Mouse (Mus musculus) adrenal gland, adult (tissue): ENCODE results near the gene Zfp704.

Source experiments
- DNase-seq, 2 experiments: peaks; one replicate each; pipeline ENCODE4 v3.0.0; 2022 to 2023; ENCODE audit warnings: low spot score in 1 of 2; ENCODE audit not compliant: inconsistent age in 2 of 2

Gene Zfp704

GRCm38 (mm10) chr3:9609581-9610341, at the start of gene Zfp704:
Gene Zfp704 (minus strand): TSS chr3:9610085.
- DNase-seq, result peak; percentile 88 to 94

DNA sequence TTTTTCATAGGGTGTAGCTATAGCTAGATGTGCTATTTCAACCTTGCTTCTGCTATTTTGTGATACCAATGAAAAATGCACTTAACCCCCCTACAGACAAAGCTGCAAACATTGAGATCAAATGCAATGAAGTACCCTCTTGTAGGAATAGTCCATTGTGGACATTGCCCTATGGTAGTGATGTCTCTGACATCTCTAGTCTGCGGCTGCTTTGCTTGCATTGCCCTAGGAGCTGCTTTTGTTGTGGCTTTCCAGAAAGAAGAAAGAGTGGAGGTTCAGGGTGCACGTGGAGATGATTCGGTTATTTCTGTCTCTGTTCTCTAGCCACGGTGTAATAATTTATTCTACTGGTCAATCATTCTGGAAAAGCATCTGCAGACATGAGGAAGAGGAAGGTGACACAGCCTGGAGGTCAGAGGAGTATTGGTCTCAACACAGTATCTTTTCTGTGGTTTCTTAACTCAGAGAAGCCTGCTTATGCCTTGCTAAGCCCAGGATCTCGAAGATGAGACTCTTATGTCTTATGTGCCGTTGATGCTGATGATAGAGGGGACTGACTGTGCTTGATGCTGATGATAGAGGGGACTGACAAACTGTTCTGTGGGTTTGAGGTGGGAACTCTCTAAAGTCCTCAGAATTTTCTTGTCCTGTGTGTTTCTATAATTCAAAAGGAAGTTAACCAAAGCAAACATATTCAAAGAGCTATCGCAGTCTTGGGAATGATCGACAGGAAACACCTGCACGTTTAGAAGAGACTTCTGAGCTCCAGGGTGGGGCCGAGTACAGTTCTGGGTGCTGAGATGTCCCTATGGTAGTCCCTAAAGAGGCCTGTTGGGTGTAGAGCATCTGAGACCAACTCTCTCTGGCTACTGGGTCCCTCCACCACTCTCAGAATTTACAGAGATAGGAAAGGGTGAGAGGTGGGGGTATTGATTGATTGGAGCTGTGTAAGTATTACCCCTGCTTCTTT, 23.4 kb upstream of the Zfp704 start:
- DNase-seq, result no peak

GRCm38 (mm10) chr3:9629951-9630350, 20.1 kb upstream of the Zfp704 start:
- peak in 1 of 2 experiments; percentile 38 for DNase-seq

DNA sequence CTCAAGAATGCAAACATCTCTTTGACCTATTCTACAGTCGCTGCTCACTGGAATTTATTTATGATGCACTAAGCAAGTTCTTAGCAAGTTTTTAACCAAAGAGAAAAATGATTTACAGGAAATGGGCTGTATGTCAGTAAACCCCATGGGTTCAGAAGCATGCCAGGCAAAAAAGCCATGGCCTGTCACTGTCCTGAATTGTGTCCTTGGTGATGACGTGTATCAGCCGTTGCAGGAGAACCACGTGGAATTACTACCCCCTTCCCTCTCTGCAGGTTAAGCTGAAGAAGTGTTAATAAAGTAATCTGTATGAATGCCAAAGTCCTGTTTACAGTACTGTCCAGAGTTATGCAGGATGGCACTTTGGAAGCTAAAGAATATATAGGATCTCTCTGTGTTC, 18.2 kb upstream of the Zfp704 start:
- no peak for DNase-seq

- no peak for DNase-seq
Observed at GRCm38 (mm10) chr3:9626149-9626548, 16.3 kb upstream of the Zfp704 start.

DNA sequence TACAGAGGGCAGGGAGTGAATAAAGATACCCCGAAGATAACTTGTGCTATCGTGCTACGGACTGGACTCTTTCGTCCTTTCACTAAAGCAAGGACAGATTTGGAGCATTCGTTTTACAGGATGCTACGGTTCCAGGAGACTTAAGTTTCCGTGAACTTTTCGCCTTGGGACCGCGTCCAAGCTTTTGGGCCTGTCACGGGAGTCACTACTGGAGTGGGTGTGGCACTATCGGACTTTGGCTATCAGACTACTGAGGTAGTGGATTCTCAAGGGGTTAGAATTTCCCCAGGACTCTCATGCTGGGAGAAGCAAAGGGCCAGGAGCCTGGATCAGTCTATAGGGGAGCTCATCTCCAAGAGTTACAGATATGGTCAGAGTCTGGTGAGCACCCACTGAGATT, 10.7 kb upstream of the Zfp704 start:
- DNase-seq, result no peak

GRCm38 (mm10) chr3:9619562-9620275, 9.8 kb upstream of the Zfp704 start:
- no peak for DNase-seq

DNA sequence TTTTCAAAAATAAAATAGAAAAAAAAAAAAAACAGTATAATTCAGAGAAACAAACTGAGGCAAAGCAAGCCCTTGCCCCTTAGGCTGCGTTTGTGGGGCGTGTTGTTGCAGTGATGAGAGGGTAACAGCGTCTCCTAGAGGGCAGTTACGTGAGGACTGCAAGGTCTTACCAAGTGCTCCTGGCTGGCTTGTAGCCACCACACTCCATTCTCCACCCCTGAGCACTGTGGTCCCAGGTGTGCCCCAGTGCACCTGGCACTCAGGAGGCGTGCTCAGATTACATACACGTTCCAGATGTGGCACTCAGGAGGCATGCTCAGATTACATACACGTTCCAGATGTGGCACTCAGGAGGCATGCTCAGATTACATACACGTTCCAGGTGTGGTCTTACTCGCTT, 7.2 kb upstream of the Zfp704 start:
- DNase-seq, result no peak

DNA sequence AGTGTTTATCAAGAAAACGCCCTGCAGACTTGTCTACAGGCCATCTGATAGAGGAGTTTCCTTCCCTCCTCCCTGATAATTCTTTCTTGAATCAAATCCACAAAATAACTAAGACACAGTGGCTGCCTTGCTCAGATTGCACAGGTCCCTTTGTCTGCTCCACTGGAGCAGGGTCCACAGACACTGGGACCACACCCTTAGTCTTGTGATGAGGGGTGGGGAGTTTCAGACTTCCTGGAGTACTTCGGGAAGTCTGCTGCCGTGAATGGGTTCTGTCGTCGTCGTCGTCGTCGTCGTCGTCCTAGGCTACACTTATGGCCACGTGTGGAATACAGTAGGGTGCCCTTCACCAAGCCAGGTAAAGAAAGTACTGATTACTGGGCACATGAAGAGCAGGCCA, 4.8 kb upstream of the Zfp704 start:
- DNase-seq, result no peak

GRCm38 (mm10) chr3:9614011-9614410, 4.1 kb upstream of the Zfp704 start:
- no peak for DNase-seq

DNA sequence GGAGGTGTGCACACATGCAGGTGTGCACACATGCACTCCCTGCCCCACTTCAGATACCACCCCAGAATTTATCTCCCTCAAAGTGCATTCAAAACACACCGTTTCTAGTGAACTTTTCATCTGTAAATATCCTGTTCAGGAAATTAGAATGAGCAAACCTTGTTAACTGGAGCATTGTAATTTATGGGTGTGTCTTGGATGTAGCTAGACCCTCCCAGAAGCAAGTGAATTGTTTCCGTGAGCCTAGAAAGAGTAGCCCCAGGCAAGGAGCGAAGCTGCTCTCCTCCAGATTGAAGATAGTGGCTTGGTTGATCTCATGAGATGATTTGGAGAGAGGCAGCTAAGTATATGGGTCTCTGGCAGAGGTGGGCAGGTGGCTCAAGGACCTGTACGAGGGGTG, 1.3 kb upstream of the Zfp704 start:
- no peak for DNase-seq

- no peak for DNase-seq
Observed at GRCm38 (mm10) chr3:9610426-9610825, 541 bp upstream of the Zfp704 start.

DNA sequence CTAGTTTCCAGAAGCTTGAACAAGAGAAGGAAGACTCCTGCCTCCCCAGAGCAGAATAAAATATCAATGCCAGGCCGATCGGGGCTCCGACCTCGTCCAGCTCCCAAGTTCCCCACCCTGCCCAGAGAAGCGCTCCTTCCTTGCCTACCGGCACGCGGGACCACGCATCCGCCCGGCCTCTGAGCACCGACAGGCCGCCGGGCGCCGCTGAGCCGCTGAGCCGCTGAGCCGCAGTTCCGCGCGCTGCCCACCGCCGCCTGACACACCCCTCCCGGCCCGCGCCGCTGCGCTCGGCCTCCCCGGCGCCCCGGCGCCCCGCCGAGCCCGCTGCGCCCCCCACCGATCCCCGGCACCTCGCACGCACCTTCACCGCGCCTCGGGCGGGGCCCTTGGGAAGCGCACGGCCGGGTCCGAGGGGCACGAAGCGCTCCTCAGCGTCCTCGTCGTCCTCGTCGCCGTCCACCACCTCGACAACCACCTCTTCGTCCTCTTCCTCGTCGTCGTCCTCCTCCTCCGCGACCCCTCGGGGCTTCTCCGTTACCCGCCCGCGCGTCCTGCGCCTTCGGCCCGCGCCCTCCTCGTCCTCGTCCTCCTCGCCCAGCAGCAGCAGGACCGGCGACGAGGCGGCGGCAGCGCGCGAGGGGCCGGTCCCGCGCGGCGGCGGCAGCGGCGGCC, 842 bp downstream of the Zfp704 start:
- DNase-seq, result peak; percentile 52 to 88

DNA sequence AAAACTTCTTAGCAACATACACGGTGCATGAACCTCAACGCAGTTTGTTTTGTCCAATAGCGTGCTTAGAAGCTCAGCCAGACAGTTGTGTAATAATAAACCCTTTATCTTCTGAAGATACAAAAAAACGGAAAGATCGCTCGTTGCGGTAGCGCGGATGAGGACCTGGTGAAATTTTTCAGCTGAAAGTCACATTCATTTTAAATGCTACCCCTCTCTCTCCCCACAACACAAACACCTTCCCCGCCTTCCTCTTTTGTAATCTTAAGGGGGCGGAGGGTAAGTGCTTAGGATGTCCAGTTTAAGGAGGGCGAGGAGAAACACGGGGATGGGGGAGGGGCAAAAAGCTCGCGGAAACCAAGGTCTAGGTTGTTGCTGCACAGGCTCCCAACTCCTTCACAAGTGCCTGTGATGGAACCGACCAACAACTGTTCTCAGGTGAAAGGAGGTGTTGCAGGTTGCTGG, 1.4 kb downstream of the Zfp704 start:
- peak in 1 of 2 experiments; percentile 64 for DNase-seq

- no peak for DNase-seq
Observed at GRCm38 (mm10) chr3:9607686-9608085, 2.2 kb downstream of the Zfp704 start.

- no peak for DNase-seq
Observed at GRCm38 (mm10) chr3:9605784-9606706, 3.8 kb downstream of the Zfp704 start.

DNA sequence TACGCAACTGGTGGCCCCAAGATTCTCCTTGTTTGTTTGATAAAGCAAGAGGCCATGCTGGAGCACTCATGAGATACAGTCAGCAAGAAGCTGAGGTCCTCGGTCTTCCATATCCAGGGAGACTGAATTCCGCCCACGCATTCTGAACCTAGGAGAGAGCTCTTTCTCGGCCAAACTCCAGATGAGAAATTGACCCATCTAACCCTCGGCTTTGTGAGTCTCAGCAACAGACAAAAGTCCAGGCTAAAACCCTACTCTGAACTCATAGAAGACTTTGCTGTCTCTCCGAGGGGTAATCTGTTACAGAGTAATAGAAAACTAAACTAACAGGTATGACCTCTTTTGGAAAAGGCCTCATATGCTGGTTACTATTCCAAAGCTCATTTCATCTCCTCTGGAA, 4.9 kb downstream of the Zfp704 start:
- no peak for DNase-seq

GRCm38 (mm10) chr3:9603866-9604265, 6.0 kb downstream of the Zfp704 start:
- DNase-seq, result no peak

GRCm38 (mm10) chr3:9600577-9600976, 9.3 kb downstream of the Zfp704 start:
- DNase-seq, result peak; percentile 58 to 65
